Mouse (Mus musculus) ES-CJ7 (cell line): Measurements from ENCODE around the gene Rtn1.

Experiments
- DNase-seq: peaks from one replicate; pipeline ENCODE4 v3.0.0; 2011; ENCODE audit warnings: low read depth, low spot score

Gene Rtn1

DNA sequence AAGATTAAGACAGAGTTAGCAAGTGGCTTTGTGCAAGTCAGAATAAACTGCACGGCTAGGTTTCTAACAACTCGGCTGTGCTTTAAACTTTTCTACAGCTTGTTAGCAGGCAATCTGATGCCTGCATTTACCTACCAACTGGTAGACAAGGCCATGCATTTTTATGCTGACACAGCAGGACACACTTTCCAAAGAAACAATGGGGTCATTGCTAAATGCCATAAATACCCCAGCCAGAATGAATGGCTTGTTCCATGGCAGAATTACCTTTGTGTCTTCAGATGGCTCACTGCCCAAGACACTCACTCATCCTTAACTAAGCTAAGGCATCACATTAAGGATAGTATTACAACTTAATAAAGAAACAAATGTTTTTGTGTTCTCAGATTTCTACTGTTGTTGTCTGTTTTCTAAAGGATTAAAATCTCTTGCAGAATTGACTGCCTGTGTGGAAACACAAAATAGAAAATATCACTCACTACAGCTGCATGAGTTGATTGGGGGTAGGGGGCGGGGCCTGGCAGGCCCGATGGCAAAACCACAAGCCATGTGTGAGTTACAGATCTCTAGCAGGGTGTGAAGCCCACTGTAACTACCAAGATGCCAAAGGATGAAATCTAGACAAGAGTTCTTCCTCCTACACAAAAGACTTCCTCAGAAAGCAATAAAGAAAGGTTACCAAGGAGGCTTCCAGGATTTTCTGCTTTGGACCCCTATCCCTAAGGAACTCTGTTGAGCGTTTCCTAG lies 129.6 kb downstream of the Rtn1 start:
- DNase-seq = no peak

DNA sequence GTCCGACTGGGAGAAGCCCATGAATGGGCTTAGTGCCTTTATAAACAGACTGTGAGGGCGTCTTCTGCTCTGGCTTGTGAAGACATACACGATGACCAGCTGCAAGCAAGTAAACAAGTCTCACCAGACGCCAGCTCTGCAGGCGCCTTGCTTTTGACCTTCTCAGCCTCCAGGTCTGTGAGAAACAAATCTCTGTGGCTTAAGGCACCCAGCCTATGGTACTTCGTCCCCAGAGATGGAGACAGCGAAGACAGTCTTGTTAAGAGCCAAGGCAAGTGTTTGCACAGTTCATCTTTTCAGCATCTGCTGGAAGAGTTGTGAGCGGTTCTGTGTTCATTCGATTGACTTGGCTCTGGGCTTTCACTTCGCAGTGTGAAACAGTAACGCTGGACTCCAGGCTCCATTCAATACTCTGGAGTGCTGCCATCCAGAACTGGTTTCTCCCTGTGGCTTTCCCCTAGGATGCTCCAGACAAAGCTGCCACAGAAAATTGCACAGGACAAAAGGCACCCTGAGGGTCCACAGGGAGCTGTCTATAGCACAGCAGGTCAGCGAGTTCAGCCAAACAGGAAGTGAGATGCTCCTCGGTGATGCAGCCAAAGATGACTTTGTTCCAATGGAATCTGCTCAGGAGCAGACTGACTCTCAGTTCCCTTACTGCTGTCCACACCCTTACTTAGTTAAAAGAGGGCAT lies 135.0 kb downstream of the Rtn1 start:
- DNase-seq = peak; percentile 52

DNA sequence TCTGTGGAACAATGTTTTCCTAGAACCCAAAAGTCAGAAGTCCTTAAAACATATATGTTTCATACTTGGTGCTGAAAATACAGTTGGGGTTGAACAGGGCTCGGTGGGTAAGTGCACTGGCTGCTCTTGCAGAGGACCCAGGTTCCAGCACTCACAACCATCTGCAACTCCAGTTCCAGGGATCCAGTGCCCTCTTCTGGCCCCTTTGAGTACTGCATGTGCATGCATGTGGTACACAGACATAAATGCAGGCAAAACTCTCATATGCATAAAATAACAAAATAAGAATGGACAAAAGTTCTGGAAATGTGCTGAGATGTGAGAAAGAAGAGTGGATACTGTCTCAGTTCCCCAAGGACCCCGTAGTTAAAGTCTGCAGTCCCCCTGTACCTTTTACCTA lies 141.2 kb downstream of the Rtn1 start:
- peak; percentile 73 for DNase-seq

DNA sequence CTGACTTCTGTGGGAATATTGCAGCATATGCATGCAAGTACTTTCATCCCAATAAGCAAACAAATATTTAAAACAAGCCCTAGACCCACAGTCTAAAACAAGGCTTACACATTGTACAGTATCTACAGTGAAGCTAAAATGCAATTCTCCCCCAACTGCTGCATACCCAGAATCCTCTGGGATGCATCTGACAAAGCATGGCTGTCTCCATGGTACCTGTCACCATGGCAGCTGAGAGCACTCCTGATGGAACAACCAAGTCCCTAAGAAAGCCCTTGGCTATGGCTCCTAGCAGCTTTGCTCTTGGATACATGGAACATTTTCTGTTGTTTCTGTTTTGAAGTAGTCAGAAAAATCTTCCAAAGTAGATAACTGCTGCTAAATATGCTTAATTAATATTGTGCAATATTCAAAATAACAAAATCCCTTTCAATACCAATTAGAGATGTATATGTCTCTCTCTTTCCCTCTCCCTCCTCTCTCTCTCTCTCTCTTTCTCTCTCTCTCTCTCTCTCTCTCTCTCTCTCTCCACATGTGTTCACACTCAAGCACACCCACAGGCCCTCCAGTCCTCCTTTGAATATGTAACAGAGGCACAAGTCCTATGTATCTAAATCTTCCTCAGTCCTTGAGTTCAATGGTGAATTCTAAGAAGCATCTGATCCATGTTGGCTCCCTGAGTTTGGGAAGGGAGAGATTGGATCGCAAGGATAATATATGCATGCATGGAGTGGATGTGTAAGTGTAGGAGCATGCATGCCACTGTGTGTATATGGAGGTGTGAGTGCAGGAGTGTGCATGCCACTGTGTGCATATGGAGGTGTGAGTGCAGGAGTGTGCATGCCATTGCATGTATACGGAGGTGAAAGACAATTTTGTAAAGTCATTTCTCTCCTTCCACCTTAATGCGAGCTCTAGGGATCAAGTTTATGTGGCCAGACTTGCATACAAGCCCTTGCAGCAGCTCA lies 143.3 kb downstream of the Rtn1 start:
- no peak for DNase-seq

DNA sequence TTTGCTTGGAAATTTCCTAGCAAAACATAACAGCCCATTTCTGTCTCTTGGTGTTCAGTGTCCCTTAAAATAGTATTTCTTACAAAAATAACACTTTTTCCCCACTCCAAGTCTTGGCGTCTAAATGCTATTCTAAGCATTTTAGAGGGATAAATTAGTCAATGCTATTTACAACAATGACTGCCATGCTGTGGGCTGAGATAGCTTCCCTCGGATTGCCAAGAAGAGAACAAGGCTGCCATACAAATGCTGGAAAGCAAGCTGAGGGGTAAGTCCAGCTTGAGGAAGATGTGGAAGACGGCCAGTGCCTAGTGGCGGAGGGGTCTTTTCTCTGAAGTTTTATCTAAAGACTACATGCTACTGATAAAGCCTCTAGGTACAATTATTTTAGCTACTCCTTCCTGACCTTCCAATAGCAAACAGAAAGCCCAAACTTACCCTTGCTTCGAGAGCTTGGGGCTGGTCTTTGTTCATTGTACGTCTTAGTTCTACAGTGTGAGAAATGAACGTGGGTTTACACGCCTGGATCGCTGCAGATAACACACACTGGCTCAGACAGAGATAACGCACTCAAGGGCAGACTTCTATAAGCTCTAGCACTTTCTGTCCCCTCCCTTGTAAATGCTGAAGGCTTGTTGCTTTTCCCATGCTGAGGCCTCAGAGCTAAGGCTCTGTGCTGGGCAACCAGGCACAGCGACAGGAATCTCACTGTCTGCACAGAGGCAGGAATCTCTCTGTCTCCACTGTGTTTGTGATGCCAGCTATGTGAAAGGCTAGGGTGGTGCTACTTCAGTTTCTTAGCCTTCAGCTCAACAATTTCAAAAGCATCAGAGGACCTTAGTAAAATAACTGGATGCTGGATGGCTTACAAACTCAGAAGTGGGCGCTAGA lies 145.4 kb downstream of the Rtn1 start:
- DNase-seq = no peak

DNA sequence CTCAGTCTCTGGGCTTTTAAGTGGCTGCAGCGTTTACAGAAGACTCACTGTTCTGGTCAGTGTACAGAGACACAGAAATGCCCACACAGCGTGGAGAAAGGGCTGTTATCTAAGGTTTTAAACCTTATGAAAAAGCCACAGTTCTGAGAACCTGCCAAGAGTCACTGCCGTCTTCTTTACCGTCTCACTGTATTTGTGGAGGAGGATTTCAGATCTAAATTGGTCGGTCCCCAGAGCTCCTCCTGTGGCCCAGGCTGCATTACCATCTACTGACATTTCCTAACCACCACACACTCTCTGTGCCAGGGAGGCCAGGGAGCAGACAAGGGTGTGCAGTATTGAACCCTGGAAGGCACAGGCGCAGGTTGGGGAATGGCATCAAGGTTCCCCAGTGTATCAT lies 151.9 kb downstream of the Rtn1 start:
- no peak for DNase-seq

DNA sequence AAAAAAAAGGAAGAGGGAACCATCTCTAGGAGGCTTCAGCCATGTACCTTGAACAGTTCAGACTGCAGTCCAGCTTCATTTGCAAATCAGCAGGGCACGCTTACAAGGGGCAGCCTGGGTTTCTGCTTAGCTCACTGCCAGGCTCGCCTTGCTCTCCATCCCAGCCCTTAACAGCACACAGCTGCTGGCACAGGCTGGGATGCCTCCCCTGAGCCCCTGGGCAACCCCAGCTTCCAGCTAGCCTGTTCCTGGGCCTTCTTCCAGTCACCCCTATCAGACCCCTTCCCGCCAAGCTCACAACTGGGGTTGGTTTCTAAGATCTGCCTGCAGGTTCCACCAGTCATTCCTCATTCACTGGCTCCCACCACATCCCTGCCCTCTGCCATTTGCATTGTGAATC lies 155.8 kb downstream of the Rtn1 start:
- no peak for DNase-seq

DNA sequence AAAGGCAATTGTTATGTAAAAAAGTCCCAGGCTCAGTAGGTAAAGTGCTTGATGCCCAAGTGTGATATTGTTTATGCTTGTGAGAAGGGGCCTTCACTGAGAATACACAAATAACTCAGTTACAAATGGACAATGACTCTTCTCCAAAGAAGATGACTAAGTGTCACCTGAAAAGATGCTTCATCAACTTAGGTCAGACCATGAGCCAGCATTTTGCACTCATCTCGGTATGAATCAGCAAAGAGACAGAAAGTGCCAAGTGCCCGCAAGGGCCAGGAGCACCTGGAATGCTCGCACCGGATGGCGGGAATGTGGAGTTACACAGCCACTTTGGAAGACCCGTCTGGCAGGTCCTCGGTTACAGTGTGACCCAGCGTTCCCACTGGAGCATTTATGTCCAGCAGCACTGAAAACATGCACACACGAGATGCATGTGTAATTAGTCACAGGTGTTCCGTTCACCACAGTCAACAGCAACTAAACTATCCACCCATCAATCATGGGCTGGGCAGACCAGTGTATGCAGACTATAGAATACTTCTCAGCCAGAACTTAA lies 156.9 kb downstream of the Rtn1 start:
- DNase-seq = no peak

DNA sequence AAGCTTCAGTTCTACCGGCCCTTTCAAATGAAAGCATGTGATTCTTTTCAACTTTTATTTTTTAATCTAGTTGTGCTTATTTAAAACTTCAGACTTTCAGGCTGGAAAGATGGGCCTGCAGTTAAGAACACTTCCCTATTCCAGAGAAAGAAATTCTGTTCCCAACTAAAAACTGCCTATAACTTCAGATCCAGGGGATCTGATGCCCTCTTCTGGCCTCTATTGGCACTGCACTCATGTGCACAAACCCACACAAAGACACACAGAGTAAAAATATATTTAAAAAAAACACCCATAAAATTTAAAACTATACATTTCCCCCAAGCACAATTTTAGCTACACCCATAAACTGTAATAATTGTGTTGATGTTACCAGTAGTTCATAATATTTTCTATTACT lies 163.9 kb downstream of the Rtn1 start:
- DNase-seq = peak; percentile 13

DNA sequence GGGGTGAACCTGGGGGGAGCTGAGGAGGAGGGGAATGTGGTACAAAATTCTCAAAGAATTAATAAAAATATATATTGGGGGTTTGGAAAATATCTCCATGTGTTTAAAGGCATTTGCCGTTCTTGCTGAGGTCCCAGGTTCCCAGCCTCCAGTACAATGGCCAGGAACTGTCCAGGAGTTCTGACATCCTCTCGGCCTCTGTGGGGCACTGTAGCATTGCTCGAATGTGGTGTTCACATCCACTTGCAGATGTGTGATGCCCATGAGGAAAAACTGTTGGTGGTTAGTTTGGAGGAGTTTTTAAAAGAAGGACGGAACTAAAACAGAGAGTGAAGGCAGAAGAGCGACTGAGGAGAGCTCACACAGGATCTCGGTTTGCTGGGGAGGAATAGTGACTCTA lies 166.0 kb downstream of the Rtn1 start:
- DNase-seq = no peak

DNA sequence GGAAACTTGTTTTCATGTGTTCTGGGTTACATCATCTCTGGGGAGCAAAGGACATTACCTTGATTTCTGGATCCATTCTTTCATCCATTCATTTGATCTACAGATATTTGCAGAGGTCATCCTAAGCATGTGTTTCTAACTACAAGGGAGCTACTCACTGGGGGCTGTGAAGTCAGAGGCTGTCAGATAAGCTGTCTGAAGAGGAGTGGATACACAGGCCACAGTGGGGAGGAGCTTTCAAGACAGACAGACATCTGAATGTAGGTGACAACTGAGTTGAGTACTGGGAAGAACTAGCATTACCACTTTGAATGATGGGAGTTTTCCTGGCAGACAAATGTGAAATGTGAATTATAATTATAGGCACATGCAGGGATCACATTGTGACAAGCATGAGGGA lies 168.3 kb downstream of the Rtn1 start:
- DNase-seq = no peak

DNA sequence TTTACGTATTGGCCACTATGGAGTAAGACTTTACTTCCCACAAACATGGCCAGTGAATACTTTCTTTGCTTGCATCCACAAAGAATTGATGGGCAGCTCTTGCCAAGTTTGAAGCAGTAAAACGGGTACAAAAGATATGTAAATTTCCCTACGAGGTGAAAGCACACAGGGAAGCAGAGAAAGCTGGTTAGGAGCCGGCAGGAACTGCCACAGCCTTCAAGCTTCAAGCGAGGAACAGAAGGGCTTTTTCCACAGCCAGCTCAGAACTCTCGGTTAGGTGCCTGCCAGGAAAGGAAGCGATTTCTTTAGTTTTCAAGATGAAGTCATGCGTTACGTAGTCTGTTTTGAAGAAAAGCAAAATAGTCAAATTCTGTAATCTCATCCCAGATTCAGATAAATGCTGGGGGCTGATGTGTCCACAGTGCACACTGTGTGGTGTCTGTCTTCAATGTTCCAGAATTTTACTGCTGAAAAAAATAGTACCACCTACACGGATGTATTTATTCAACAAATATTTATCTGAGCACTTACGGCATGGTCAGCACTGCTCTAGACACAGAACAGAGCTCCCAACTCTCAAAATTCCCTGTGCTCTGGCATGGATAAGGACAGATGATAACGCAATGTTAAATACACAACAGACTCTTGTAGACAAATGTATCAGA lies 169.5 kb downstream of the Rtn1 start:
- peak; percentile 12 for DNase-seq

DNA sequence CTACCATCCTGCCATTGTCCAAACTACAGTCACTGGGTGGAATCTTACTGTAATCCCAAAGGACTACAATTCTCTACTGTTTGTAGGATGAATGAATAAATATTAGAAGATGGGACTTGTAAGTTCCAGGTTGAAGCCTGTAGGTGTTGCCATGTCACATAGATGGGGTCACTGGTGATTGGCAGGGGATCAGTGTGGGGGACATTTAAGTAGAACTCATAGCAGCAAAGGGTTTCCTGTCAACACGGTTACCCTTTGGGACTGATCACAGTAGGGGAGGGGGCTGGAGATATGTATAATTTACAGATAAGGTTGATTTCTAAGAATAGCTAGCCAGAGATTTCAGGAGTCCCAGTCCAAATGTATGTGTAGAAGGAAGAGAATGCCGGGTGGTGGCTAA lies 171.6 kb downstream of the Rtn1 start:
- DNase-seq = no peak

DNA sequence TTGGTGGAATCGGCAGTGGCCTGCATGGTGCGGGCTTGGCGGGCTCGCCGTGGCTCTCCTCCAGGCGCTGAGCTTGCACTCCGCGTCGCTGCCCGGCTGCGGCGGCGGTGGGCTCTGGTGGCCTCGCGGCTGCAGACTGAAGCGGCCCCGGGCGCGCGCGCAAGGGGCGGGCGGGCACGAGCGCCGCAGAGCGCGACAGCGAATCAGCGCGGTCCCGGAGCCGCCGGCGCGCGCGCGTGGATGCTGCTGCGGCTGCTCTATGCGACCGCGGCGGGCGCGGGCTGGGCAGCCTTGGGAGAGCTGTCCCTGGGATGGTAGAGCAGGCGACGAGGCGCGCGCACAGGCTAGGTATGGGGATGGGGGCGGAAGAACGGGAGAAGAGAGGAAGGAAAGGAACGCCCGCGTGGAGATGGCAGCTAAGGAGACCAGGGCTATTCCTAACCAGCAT lies 172.3 kb downstream of the Rtn1 start:
- peak; percentile 63 for DNase-seq

DNA sequence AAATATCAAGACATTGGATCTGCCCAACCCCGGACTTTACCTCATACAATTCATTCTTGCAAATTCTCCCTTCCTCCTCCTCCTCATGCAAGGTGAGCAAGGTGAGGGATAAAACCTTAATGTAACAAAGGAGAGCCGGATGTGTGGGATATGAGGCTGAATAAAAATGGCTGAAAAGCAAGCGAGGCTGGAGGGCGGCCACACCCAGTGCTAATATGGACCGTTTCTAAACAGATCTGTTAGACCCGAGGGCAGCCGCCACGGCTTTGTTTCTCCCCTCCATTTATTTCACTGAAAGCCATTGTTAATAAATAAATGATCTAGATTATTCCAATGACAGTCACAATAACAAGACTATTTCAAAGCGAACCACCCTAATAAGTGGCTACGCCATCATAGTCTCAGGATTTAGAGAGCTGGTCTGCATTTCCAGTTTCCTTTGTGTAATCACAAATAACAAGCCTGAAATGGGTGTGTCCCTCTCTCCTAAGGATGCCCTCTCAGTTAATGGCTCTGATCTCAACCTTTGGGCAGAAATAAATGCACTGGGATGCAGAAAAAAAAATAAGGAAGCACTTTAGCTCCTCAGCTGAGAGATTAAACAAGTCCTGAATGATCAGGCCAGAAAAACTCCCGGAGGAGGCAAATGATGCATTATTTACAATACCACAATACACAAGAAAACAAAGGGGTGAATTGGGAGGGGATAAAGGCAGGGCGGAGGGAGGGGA lies 173.1 kb downstream of the Rtn1 start:
- DNase-seq = peak; percentile 25

DNA sequence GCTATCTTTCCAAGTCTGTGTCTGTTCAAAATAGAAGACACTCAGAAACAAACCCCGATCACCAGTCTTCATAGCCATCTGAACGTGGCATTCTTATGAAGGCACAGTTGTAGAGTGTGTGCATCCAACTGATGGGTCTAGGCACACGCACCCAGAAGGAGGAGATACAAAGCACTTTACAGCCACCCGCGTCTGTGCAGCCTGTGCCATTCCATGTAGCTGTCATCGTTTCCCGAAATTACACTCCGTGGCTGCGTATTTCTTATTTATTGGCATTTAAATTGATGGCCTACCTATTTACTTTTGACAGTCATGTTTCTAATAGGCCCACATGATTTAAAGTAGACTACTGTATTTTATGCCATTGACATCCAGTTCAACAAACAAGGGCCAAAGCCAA lies 173.9 kb downstream of the Rtn1 start:
- no peak for DNase-seq

DNA sequence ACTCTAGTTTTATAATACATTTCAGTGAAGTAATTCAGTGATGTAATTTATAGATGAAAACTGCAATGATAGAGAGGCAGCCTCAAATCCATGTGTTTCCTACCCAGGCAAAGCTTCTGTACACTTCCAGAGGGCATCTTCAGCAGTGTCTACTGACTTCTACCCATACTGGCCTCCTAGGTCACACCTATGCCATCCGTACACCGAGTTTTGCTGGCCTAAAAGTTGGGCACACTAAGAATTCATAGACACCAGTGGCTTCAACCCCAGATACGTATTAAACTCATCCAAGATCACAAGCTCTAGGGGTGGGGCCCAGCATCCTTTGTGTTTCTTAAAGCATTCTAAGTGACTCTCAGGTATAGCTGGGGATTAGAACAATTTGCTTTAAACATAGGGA lies 174.7 kb downstream of the Rtn1 start:
- DNase-seq = no peak

DNA sequence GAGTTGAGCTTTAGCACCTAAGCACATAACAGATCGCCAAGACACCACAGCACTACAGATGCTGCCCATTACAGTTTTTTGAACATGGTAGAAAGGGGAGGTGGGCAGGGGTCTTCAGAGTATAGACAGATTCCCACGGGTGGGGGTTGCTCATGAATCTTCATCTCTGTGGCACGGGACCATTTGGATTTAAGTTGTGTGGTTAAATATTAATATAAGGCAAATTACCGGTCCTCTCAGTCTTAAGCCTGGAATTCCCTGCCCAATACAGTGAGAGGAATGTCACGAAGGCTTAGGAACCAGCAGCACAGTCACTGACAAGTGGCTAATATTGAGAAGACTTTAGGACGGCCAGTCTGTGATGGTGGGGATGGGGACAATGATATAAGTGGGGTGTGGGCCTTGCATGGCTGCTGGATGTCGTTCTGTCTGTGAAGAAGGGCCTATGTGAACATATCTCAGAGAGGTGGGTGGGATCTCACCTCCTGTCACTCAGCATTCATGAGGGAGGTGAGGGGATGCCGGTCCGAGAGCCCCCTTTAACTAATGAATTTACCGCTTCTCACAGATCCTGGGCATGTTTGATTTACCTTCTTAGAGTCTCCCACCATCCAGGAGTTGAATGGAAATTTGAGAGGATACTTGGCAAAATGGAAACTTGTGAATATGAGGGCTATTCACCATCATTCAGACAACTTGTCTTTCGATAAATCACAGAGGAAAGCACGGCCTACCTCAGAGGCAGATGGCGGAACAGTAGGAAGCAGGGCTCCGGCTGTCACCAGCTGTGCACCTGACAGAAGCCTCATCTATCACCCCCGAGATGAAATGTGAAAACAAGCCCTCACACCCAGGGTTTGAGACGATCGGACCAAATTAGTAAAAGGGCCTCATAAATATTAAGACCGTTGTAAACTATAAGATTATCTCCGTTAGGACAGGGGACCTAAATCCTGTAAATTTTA lies 175.7 kb downstream of the Rtn1 start:
- DNase-seq = no peak
